Mouse (Mus musculus): ENCODE results near the gene Gabra3. TPM values are rescaled to one million over a fixed set of nuclear protein-coding genes. Genes with fewer than 3 reads are reported as not detected.

The Gabra3 gene
- under 1 TPM; 0.23 to 0.39 TPM for total RNA-seq (2021)
- long read RNA-seq, experiment 1, partial matches to known transcripts = 0 of 1 reads
- long read RNA-seq, experiment 1, other reads (novel, unspliced or antisense) = 1 of 1 reads
- long read RNA-seq, experiment 2 = 0 reads

DNA sequence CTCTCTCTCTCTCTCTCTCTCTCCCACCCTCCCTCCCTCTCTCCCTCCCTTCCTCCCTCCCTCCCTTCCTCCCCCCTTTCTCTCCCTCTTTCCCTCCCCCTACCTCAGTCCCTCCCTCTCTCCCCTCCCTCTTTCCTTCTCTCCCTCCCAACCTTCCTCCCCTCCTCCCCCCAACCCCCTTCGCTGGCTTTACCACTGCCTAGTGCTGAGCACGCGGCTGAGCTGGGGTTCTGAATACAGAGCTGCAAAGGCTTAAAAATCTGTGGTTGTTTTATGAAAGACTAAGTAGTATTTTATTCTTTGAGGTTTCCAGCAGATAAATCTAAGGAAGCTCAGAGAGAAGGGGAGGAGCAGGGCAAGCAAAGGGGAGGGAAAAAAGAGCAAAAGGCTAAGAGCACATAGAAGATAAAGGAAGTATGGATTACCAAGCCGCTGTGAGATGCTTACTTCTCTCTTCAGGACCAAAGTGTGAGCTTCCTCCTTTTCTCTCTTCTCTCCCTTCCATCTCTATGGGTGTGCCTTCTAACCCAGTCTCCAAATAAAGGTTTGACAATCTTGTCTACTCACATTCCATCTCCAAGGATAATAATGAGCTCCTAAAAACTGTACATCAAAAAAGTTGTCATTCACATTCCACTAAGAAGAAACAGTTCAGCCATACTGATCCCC is at the start of gene Gabra3:
Gene Gabra3 (minus strand): TSS at position 619 of the 669 bp plus-strand sequence.
- DNase-seq = no peak
- intact Hi-C loops (cut with DNase I) = no loop called here

DNA sequence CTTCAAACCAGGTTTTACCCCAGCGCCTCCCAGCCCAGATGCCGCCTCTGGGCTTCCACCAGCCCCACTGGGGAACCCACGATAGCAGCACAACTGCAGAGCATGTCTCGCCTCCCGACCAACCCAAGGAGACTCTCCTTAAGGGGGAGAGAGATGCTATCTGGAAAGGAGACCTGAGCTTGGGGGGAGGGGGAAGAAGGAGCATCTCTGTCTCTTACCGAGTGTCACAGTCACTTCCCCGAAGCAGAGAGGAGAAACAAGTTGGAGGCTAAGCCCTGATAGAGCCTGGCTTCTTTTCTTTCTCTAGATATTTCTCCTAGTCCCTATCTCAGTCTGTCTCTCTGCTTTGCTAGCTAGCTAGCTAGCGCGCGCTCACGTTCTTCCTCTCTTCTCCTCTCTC is 859 bp downstream of the Gabra3 start:
- intact Hi-C loops (cut with DNase I) = no loop called here

DNA sequence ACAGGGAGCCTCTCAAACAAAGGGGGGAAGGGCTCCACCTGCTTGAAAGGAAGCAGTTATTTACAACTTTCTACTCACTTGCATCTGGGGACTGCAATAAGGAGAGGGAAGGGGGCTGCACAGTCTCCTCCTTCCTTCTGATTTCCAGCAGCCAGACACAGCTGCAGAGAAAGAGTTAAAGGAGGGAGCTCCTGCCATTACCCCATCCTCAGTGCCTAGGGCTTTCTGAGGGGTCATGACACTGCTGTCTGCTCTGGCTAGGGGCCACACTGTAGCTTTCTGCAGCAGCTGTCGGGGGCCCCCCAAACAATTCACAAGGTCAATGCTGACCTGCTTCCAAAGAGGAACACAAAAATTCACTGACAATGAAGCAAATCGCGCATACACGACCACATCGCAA is 1.3 kb downstream of the Gabra3 start:
- intact Hi-C loops (cut with DNase I) = no loop called here

More for the DNA sequence above, 859 bp downstream of the Gabra3 start:
- DNase-seq = no peak

DNA sequence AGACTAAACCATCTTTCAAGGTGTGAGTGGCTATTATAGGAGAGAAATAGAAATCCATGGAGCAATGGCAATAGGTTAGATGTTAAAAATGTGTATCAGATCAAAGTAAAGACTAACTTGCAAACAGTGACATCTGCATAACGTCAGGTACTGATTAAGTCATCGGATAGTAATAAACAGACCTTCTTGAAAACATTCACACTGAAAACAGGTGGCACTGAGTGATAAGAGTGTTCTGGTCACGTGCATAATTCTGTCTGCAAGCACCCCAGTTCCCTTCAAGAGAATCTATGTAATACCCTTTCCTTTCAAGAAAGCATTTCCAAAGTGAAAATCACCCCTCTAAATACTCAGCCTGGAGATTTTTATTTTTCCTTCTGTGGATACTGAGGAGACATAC is 6.0 kb downstream of the Gabra3 start:
- intact Hi-C loops (cut with DNase I) = no loop called here
- no peak for DNase-seq

More for the DNA sequence above, 1.3 kb downstream of the Gabra3 start:
- DNase-seq = no peak

DNA sequence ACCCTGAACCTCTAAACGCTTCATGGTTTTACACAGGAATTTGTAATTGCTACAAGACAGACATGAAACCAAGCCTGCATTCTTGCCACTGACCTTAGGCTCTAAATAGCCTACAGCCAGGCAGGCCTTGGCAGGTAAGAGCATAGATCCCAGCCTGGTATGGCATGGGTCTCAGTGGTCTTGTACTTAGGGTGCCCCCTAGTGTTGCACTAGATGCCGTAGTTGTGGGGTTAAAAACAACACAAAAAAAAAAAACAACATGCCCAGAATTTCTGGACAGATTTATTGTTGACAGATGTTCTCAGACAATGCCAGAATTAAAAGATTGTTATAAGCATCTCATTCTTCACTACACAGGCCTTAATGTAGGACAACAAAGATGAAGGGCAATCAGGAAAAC is 12.0 kb downstream of the Gabra3 start:
- intact Hi-C loops (cut with DNase I) = no loop called here
- no peak for DNase-seq

DNA sequence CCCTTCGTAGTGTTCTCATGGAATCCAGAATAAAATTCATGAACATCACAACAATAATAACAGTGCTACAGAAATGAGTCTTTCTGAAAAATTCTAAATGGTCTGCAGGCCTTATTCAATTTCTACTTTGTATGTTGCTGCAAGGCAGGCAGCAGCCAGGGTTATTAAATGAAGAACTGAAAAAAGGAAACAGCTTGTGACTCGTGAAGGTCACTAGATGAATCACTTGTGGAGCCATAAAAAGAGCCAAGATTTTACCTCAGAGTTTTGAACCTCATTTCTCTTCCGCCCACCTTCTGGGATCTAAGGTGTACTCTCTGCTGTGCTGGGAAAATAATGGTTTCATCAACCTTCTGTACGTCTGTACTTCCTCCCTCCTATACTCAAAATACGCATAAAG is 159.4 kb downstream of the Gabra3 start:
- DNase-seq = no peak
- intact Hi-C loops (cut with DNase I) = no loop called here

DNA sequence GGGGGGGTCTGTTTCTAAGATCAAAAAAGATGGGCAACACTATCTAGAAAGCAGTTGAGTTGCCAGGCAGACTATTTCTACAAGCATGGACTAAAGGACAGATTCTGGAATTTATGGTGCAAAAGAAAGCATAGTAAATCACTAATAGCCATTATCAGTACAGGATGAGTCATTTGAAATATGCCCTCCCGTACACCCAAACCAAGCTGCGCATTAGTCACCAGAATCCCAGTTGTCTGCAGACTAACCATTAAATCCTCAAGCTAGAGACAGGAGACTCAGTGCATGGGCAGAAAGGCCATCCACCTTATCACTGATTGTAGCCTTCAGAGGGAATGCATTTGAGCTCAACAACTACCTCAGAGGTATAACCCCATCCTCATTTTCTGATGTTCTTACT is 166.8 kb downstream of the Gabra3 start:
- intact Hi-C loops (cut with DNase I) = no loop called here
- no peak for DNase-seq

DNA sequence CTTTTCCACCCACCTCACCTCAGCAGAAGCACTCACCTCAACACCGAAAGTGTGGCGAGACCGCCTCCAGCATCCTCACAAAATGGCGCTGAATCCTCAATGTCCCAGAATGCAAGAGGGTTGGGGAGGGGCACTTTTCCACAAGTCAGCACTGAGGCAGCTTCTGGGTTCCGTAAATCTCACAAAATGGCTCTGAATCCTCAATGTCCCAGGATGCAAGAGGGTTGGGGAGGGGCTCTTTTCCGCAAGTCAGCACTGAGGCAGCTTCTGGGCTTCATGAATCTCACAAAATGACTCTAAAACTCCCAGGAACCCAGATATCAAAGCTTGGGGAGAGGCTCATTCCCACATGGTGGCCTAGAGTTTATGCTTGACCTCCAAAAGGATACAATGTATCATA is 269.9 kb downstream of the Gabra3 start, which contains the start of gene Magea10:
Gene Magea10 (minus strand): TSS at position 101 of the 400 bp plus-strand sequence.
- no peak for DNase-seq
- intact Hi-C loops (cut with DNase I) = no loop called here

Small RNA genes within 50 kb of the gene (microRNA-seq; reads per million reads assigned to microRNA genes)
- 0 reads per million in 2 experiments for gene Mir105
- 0 reads per million in 2 experiments for gene Mir767

Other genes starting within 250 kb of the Gabra3 start
- gene Gabrq, start 168.3 kb upstream of the Gabra3 start, total RNA-seq (2021) = under 1 TPM in 1 of 2 experiments, not detected in 1; 0.12 TPM

Data from gastrocnemius, postnatal 36 days (tissue).